Mouse (Mus musculus): ENCODE data around the gene Gfy.
A peak's percentile ranks its signal among the peaks of the same experiment; 100 is the strongest.
"Not testable (repeated sequence)": the region's sequence is repeated elsewhere in the genome, so short reads cannot be mapped to it uniquely, and the experiment has no call there.

Gfy gene

GRCm38 (mm10) chr7:45165701-45166100, 13.7 kb downstream of the Gfy start:
- DNase-seq: no peak

- no peak for DNase-seq
Observed at GRCm38 (mm10) chr7:45164833-45165232, 14.5 kb downstream of the Gfy start.

- peak; percentile 48 for DNase-seq
Observed at GRCm38 (mm10) chr7:45163735-45164490, 15.5 kb downstream of the Gfy start, which contains the start of gene Slc17a7. Gene Slc17a7 (plus strand): TSS chr7:45163949.

GRCm38 (mm10) chr7:45162996-45163615, 16.3 kb downstream of the Gfy start:
- no peak for DNase-seq

- no peak for DNase-seq
Observed at GRCm38 (mm10) chr7:45162551-45162950, 16.8 kb downstream of the Gfy start.

- DNase-seq: peak; percentile 97
Observed at GRCm38 (mm10) chr7:45161612-45162473, 17.5 kb downstream of the Gfy start.

GRCm38 (mm10) chr7:45160866-45161265, 18.5 kb downstream of the Gfy start:
- DNase-seq: no peak

- DNase-seq: no peak
Observed at GRCm38 (mm10) chr7:45160316-45160800, 19.0 kb downstream of the Gfy start.

GRCm38 (mm10) chr7:45158991-45159390, 20.4 kb downstream of the Gfy start:
- DNase-seq: no peak

GRCm38 (mm10) chr7:45157459-45157858, 21.9 kb downstream of the Gfy start:
- no peak for DNase-seq

- DNase-seq: no peak
Observed at GRCm38 (mm10) chr7:45156206-45156605, 23.2 kb downstream of the Gfy start.

GRCm38 (mm10) chr7:45155590-45155989, 23.8 kb downstream of the Gfy start:
- DNase-seq: no peak

GRCm38 (mm10) chr7:45154993-45155514, 24.3 kb downstream of the Gfy start:
- DNase-seq: peak; percentile 62

GRCm38 (mm10) chr7:45154096-45154992, 25.0 kb downstream of the Gfy start, which contains the start of the genes Pih1d1 and Aldh16a1:
Gene Pih1d1 (plus strand): TSS chr7:45154303.
Gene Aldh16a1 (minus strand): TSS chr7:45154584.
- peak; percentile 98 for DNase-seq

- no peak for DNase-seq
Observed at GRCm38 (mm10) chr7:45153586-45153985, 25.8 kb downstream of the Gfy start.

- DNase-seq: not testable (repeated sequence)
Observed at GRCm38 (mm10) chr7:45153052-45153451, 26.3 kb downstream of the Gfy start.

- DNase-seq: no peak
Observed at GRCm38 (mm10) chr7:45151303-45151702, 28.1 kb downstream of the Gfy start.

- DNase-seq: no peak
Observed at GRCm38 (mm10) chr7:45150321-45150720, 29.0 kb downstream of the Gfy start.

- DNase-seq: no peak
Observed at GRCm38 (mm10) chr7:45149545-45149944, 29.8 kb downstream of the Gfy start.

- DNase-seq: no peak
Observed at GRCm38 (mm10) chr7:45148534-45149098, 30.8 kb downstream of the Gfy start.

GRCm38 (mm10) chr7:45147899-45148298, 31.5 kb downstream of the Gfy start:
- DNase-seq: no peak

Data from right cerebral cortex, postnatal 4 days (tissue).